Mouse (Mus musculus) neural tube, embryonic 15.5 days (tissue): ENCODE results near the gene Map2k6. TPM values are rescaled to one million over a fixed set of nuclear protein-coding genes. Genes with fewer than 3 reads are reported as not detected.

Experiments
- ATAC-seq: fragments of 200-750 bp; cut with Nextera tagmentation; 2 replicates; pipeline ENCODE4 v1.8.0; 2017; ENCODE audit warnings: mild to moderate bottlenecking, moderate TSS enrichment, moderate library complexity; ENCODE audit not compliant: low FRiP score
- H3K27ac ChIP-seq: fragments of 300-500 bp; sonication (generic); replicated peaks from 2 replicates; pipeline ENCODE4 v1.5.1; 2015; ENCODE audit warnings: mild to moderate bottlenecking, inconsistent platforms
- H3K27me3 ChIP-seq: fragments of 300-500 bp; sonication (generic); replicated peaks from 2 replicates; pipeline ENCODE4 v1.6.1; 2015; ENCODE audit warnings: inconsistent platforms
- H3K36me3 ChIP-seq: fragments of 300-500 bp; sonication (generic); 2 replicates; pipeline ENCODE4 v1.6.1; 2015; ENCODE audit warnings: inconsistent platforms
- H3K4me1 ChIP-seq: fragments of 300-500 bp; sonication (generic); 2 replicates; pipeline ENCODE4 v1.6.1; 2015; ENCODE audit warnings: inconsistent platforms
- H3K4me2 ChIP-seq: fragments of 300-500 bp; sonication (generic); 2 replicates; pipeline ENCODE4 v1.6.1; 2015; ENCODE audit warnings: inconsistent platforms, mild to moderate bottlenecking, moderate library complexity
- H3K4me3 ChIP-seq: fragments of 300-500 bp; sonication (generic); replicated peaks from 2 replicates; pipeline ENCODE4 v1.5.1; 2015; ENCODE audit warnings: mild to moderate bottlenecking, inconsistent platforms
- H3K9ac ChIP-seq: fragments of 300-500 bp; sonication (generic); replicated peaks from 2 replicates; pipeline ENCODE4 v1.6.1; 2015; ENCODE audit warnings: mild to moderate bottlenecking, inconsistent platforms
- H3K9me3 ChIP-seq: fragments of 300-500 bp; sonication (generic); replicated peaks from 2 replicates; pipeline ENCODE4 v1.6.1; 2016; ENCODE audit warnings: inconsistent platforms
- WGBS: fragments of 180-500 bp; shearing (Covaris S2); methylation state at CpG from one replicate; pipeline ENCODE4 v1.1.7; 2015; ENCODE audit warnings: mixed read lengths; 5-methylcytosine and 5-hydroxymethylcytosine counted together
- polyA plus RNA-seq: library from polyadenylated mRNA; unstranded; fragments of >200 nt; fragmentation: Nextera tagmentation; extraction: Ambion mirVana; gene quantifications from 2 replicates; pipeline ENCODE4 v1.2.1, GENCODE M21; 2015

Map2k6 gene
- polyA plus RNA-seq, 1 experiment from 2014 or later, result 19.7 TPM

DNA sequence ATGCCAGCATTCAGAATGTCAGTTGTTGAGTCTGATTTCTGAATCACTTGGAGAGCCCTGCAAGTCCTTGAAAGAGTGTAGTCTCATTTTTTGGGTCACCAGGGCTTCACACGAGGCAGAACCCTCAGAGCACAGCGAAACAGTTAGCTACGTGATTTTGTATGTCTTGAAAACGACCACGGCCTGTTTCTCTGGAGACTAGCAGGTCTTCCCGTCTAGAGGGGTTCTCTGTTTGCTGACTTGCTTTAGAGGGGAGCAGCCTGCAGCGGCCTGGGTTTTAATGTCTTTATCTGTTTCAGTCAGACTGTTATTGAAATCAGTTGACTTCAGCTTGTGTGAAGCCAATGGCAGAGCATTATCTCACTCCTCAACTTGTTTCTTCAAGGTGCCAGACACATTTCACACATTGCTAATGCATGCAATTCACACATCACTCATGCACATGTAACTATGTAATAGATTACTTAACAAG lies 58.6 kb downstream of the Map2k6 start:
- Histone ChIP-seq H3K9ac (no peak overlapping the region), H3K4me2 (no peak overlapping the region), H3K27ac (no peak overlapping the region), H3K36me3 (no peaks in the 10 kb centered on the region), H3K4me1 (peaks cover 10% of the 10 kb centered on the region), H3K9me3 (no peaks in the 10 kb centered on the region), H3K4me3 (no peak overlapping the region), H3K27me3 (0 out of 2 replicates have a peak, but pooled peaks cover 3% of the 10 kb centered on the region)
- WGBS, result 78% methylated on average over 7 of the region's 7 CpGs
- no peak for ATAC-seq

DNA sequence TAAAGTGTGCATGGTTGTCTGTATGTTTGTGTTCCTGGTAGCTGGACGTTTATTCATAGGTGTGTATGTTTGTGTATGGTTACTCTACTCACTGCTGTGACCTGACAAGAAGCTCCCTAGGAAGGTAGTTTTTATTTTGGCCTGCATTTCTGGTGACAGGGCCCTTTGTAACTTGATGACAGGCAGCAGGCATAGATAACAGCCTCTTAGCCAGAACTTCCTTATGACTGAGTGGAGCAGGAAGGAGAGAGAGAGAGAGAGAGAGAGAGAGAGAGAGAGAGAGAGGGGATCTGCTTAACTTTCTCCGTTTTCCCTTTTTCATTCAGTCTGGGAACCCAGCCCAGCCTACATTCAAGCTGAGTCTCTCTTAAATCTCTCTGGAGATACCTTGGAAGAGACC lies 61.6 kb downstream of the Map2k6 start:
- Histone ChIP-seq H3K27ac (no peak overlapping the region), H3K9ac (no peak overlapping the region), H3K4me1 (peaks cover 10% of the 10 kb centered on the region), H3K27me3 (no peaks in the 10 kb centered on the region), H3K4me3 (no peak overlapping the region), H3K36me3 (no peaks in the 10 kb centered on the region), H3K9me3 (no peaks in the 10 kb centered on the region), H3K4me2 (no peak overlapping the region)
- ATAC-seq, result no peak
- 59% methylated on average over 2 of the region's 2 CpGs for WGBS

DNA sequence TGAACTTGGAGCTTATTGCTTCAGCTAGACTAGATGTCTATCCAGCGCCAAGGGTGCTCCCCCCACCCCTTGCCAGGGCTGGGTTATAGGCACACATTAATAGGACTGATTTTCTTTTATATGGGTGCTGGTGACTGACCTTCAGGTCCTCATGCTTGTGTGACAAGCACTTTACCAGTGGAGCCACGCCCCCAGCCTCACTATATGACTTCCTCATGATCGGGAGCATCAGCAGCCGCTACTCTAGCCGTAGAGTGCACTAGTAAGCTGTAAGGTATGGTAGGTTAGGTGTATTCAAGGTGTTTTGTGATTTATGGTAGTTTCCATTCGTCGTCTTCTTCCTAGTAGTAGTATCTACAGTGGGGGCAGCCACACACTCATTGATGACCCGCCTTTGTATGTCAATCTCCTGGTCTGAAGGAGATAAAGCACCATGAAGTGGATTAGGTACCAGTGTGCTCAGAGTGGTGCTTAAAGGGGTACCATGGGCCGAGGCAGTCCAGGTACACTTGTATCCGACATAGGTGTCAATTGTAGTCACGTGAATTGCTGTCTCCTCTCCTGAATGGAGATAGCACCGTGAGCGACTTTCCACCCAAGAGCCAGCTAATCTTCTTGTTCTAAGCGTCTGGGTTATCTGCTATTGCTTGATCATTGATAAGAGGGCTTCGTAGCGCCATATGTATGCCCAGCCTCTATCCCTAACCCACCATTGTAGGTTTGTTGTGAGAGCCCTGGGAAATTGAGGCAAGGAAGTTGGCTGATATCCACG lies 62.8 kb downstream of the Map2k6 start:
- Histone ChIP-seq H3K36me3 (no peaks in the 10 kb centered on the region), H3K4me3 (no peak overlapping the region), H3K9me3 (no peaks in the 10 kb centered on the region), H3K9ac (no peak overlapping the region), H3K27me3 (no peaks in the 10 kb centered on the region), H3K27ac (no peak overlapping the region), H3K4me1 (peaks cover 10% of the 10 kb centered on the region), H3K4me2 (no peak overlapping the region)
- 98% methylated on average over 17 of the region's 17 CpGs for WGBS
- ATAC-seq, result no peak

DNA sequence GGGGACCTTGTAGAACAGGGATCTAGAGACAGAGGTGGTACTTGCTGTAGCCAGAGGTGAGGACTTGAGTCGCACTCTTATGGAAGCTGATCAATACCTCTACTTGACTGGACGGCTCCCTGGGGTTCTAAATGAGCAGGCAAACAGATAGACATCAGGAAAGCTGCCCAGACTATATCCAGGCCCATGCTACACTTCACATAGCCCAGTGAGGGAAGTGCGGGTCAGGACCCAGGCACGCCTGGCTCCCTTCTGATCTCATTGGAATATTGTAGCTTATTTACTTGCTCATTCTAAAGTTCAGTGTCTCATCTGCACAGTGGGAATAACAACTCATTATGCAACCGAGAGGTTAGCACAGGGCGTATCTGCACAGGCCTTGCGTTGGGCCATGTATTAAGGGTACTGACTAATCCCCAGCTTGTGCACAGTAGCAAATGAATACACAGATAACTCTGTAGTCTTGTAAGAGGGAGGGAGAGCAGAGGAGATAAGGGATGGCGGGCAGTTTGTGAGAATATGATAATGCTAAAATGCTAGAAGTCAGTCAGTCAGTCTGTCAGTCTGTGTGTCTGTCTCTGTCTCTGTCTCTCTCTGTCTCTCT lies 64.2 kb downstream of the Map2k6 start:
- no peaks in the 10 kb centered on the region for H3K27me3 ChIP-seq
- no peak overlapping the region for H3K27ac ChIP-seq
- H3K9ac ChIP-seq, result no peak overlapping the region
- H3K36me3 ChIP-seq, result no peaks in the 10 kb centered on the region
- H3K4me2 ChIP-seq, result no peak overlapping the region
- WGBS, result 86% methylated on average over 8 of the region's 8 CpGs
- no peak overlapping the region for H3K4me3 ChIP-seq
- no peaks in the 10 kb centered on the region for H3K9me3 ChIP-seq
- peaks cover 10% of the 10 kb centered on the region for H3K4me1 ChIP-seq
- no peak for ATAC-seq

DNA sequence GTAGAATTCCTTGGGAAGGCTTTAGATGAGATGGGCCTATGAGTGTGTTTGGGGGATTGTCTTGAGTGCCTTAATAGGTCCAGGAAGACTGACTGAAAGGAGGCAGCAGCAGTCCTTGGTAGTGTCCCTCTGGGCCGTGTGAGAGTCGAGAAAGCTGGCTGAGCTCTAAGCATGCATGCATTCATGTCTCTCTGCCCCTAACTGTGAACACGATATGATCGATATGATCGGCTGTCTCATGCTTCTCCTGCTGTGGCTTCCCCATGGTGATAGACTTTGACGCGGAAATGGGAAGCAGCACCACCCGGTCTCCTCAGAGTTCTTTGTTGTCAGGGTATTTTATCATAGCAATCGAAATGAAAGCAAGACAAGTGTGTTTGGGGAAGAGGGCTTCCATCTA lies 64.9 kb downstream of the Map2k6 start:
- Histone ChIP-seq H3K9me3 (no peaks in the 10 kb centered on the region), H3K27ac (no peak overlapping the region), H3K9ac (no peak overlapping the region), H3K4me2 (no peak overlapping the region), H3K4me1 (peaks cover 10% of the 10 kb centered on the region), H3K4me3 (no peak overlapping the region), H3K27me3 (no peaks in the 10 kb centered on the region), H3K36me3 (no peaks in the 10 kb centered on the region)
- no peak for ATAC-seq
- WGBS, result 48% methylated on average over 9 of the region's 9 CpGs

DNA sequence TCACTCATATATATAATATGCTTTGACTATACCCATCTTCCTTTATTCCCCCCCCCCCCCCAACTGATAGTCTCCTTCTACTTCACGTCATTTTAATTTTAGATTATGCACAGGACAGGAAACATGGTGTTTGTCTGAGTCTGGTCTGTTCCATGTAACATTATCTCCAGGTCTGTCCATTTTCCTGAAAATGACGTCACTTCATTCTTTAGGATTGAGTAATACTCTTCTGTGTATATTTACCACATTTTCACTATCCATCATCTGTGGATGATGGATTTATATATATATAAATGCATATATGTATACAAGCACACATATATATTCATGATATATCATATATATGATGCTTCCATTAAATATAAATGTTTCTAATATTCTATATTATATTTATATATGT lies 70.1 kb downstream of the Map2k6 start:
- H3K9me3 ChIP-seq, result no peaks in the 10 kb centered on the region
- H3K4me2 ChIP-seq, result no peak overlapping the region
- no peak overlapping the region for H3K9ac ChIP-seq
- no peak overlapping the region for H3K27ac ChIP-seq
- no peaks in the 10 kb centered on the region for H3K4me1 ChIP-seq
- no peak overlapping the region for H3K4me3 ChIP-seq
- no peak for ATAC-seq
- H3K36me3 ChIP-seq, result no peaks in the 10 kb centered on the region
- 95% methylated on average over 2 of the region's 2 CpGs for WGBS
- no peaks in the 10 kb centered on the region for H3K27me3 ChIP-seq

DNA sequence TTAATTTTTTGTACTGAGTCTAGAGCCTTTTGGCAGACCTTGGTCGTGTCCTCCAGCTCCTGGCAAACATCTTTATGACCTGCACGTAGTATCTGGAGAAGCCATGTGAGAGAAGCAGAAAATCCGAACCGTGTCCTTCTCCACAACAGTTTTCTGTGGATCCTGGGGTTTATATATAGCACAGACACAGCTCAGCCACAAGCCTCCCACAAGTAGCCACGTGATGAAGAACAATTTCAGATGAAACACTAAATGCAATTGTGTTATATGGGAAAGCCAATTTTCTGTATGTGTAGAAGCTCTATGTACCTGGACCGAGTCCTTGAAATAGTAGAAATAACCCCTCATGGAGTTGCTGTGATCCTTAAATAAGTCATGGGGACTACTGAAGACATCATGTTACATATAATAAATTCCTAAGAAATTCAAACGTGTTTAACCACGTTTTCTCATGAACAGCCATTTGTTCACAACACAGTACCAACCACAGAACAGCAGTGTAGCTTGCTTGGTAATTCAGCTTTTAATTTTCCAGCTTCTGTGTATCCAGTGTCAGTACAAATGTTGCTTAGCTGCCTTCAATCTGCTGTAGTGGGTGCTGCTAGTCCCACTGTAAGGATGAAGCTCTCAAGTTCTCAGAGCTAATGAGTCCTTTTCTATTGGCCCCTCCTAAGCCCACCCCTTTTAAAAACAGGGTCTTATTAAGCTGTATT lies 71.8 kb downstream of the Map2k6 start:
- ATAC-seq, result no peak
- Histone ChIP-seq H3K4me3 (no peak overlapping the region), H3K9ac (no peak overlapping the region), H3K9me3 (no peaks in the 10 kb centered on the region), H3K4me1 (no peaks in the 10 kb centered on the region), H3K36me3 (no peaks in the 10 kb centered on the region), H3K4me2 (no peak overlapping the region), H3K27me3 (no peaks in the 10 kb centered on the region), H3K27ac (no peak overlapping the region)
- 86% methylated on average over 8 of the region's 8 CpGs for WGBS

DNA sequence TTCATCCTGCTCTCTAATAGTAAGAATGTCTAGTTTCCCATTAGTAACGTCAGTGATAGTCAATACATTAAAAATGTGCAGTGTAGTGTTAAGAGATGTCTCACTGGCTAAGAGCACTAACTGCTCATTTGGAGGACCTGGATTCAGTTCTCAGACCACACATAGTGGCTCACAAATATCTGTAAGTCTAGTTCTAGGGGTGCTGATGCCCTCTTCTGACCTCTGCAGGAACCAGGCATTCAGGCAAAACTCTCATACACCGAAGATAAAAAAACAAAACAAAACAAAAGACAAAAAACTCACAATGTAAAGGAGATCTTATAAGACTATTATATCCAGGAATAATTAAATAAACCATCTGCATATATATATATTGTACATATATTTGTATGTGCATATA lies 72.4 kb downstream of the Map2k6 start:
- Histone ChIP-seq H3K9me3 (no peaks in the 10 kb centered on the region), H3K36me3 (no peaks in the 10 kb centered on the region), H3K27me3 (no peaks in the 10 kb centered on the region), H3K4me3 (no peak overlapping the region), H3K9ac (no peak overlapping the region), H3K4me1 (no peaks in the 10 kb centered on the region), H3K27ac (no peak overlapping the region), H3K4me2 (no peak overlapping the region)
- ATAC-seq, result no peak
- 83% methylated on average over 2 of the region's 2 CpGs for WGBS

DNA sequence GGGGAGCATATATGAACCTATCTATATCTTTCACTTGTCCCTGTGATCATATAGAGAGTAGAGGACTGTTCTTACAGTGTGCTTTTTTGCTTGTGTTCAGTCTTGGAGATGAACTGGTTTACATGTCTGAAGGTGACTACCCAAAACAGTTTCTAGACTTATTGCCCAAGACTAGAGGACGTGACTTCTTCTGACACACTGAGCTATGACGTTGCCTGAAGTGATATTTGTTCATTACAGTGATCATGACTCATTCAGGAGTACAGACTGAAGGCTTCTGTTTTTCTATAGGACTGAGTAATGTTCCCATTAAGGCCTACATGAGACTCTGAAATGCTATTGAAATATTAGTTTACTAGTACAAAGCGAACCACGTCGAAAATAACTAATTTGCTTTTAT lies 73.2 kb downstream of the Map2k6 start:
- ATAC-seq, result no peak
- Histone ChIP-seq H3K36me3 (no peaks in the 10 kb centered on the region), H3K9me3 (no peaks in the 10 kb centered on the region), H3K4me3 (no peak overlapping the region), H3K9ac (no peak overlapping the region), H3K27me3 (no peaks in the 10 kb centered on the region), H3K4me2 (no peak overlapping the region), H3K27ac (no peak overlapping the region), H3K4me1 (no peaks in the 10 kb centered on the region)
- 87% methylated on average over 5 of the region's 5 CpGs for WGBS

DNA sequence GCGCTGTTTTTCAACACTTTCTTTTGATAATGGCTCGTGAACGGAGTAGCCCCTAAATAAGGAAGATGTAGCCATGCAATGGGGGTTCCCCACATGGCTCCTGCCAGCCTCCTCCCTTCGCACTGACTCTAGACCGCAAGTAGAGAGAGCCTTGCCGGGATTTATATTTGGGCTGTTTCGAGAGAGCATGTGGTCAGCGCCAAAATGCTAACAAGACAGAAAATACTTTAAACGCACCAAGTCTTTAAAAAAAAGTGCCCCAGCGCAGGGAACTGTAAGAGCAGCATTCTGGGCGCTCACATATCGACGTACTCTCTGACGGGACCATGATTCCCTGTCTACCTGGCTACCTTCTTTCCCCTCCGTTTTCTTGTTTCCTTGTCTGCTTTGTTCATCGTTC lies 74.6 kb downstream of the Map2k6 start:
- Histone ChIP-seq H3K27ac (no peak overlapping the region), H3K9ac (no peak overlapping the region), H3K4me1 (peaks cover 11% of the 10 kb centered on the region), H3K9me3 (no peaks in the 10 kb centered on the region), H3K27me3 (no peaks in the 10 kb centered on the region), H3K4me3 (no peak overlapping the region), H3K4me2 (no peak overlapping the region), H3K36me3 (no peaks in the 10 kb centered on the region)
- no peak for ATAC-seq
- WGBS, result 93% methylated on average over 16 of the region's 16 CpGs

DNA sequence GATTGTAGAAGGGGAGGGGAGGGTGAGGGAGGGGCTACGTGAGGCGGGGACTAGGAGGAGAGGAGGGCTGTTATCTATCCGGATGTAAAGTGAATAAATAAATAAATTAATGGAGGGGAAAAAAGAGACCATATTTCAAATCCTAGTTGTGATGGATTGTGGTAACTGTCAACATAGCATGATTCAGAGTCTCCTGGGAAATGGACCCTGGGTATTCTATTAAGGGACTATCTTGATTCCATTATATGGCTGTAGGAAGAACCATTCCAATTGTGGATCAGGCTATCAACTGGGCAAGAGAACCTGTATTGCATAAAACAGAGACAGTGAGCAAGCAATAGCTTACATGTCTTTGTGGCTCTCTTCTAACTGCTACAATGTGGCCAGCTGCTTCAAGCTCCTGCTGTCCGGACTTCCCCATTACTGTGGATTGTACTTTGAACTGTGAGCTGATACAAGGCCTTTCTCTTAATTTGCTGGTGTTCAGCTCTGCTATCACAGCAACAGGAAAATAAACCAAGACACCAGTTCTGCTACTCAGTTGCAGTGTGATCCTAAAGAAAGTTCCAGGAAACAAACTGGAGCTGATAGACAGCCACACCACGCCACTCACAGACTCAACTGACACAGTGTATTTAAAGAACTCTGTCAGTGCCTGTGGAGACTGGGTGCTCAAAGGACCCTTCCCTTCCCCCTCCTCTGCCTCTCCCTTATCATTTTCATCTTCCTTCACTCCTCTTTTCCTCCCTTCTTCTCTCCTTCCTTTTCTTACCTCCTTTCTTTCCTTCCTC lies 77.6 kb downstream of the Map2k6 start:
- H3K4me1 ChIP-seq, result peaks cover 34% of the 10 kb centered on the region
- no peak overlapping the region for H3K4me2 ChIP-seq
- H3K36me3 ChIP-seq, result no peaks in the 10 kb centered on the region
- H3K4me3 ChIP-seq, result no peak overlapping the region
- H3K27ac ChIP-seq, result no peak overlapping the region
- ATAC-seq, result no peak
- no peaks in the 10 kb centered on the region for H3K27me3 ChIP-seq
- H3K9ac ChIP-seq, result no peak overlapping the region
- WGBS, result 35% methylated on average over 5 of the region's 5 CpGs
- no peaks in the 10 kb centered on the region for H3K9me3 ChIP-seq
